Mouse (Mus musculus) right cerebral cortex, postnatal 36 days (tissue): Measurements from ENCODE around the gene Olfr914.

ENCODE experiments used
- DNase-seq, 2 experiments: peaks; one replicate each; pipeline ENCODE4 v3.0.0; 2022; ENCODE audit warnings: low spot score in 2 of 2, mixed read lengths in 1 of 2

Gene Olfr914

GRCm38 (mm10) chr9:38604802-38605201 is at the start of gene Olfr914:
TSS of gene Olfr914 (plus strand) at chr9:38605102.
- DNase-seq, result no peak

DNA sequence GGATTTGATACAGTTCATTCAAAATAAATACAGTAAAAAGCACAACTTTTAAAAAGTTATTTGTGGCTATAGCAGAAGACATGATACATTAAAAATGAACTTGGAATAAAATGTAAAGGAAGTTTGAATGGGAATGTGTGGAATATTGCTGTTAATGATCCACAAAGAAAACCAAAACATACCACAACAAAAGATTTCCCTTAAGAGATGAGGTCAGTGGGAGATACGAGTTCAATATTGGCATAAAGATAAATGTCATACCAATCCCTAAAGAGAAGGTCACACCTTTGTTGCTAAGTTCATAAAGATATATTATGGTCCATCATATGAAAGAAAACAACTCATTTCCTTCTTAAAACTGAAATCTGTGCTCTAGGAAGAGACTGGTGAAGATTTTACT is 25.0 kb upstream of the Olfr914 start, which contains the start of gene Olfr912:
TSS of gene Olfr912 (plus strand) at position 301 of the 400 bp plus-strand sequence.
- DNase-seq, result no peak

DNA sequence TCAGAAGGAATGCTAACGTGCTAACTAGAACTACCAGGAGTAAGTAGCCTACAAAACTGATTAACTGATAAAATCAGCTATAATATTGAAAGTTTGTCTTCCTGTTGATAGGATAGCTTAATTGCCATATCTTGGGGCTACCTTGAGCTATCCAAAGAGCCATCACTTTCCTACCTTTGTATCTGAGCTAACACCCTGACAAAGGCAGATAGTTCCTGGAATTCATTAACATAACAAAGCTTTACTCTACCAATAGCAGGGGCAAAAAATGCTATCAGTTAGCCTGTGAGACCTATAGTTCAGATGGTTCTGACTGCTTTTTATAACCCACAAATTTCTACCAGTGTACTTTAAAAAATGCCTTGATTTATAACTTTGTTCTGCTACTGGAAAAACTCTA is 13.8 kb upstream of the Olfr914 start:
- no peak for DNase-seq

GRCm38 (mm10) chr9:38592459-38592858 is 12.4 kb upstream of the Olfr914 start, which contains the start of gene Olfr913:
TSS of gene Olfr913 (plus strand) at chr9:38592759.
- DNase-seq, result no peak

DNA sequence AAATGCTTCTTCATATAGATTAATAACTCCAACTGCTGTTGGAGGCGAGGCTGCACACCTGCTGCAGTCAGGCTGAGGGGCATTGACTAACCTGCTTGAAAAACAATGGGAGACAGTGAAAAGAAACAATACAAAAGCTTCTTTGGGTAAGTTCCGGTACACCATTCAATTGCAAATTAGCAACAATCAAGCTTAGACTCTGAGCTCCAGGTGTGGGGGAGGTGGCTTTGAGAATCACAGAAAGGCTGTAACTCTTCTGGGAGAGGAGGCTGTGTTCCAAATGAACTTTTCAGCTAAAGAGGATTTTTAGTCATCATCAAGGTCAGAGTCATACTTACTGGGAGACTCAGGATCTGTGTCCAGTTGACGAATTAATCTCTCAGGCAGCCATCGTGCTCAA is 27.5 kb downstream of the Olfr914 start:
- DNase-seq, result no peak

DNA sequence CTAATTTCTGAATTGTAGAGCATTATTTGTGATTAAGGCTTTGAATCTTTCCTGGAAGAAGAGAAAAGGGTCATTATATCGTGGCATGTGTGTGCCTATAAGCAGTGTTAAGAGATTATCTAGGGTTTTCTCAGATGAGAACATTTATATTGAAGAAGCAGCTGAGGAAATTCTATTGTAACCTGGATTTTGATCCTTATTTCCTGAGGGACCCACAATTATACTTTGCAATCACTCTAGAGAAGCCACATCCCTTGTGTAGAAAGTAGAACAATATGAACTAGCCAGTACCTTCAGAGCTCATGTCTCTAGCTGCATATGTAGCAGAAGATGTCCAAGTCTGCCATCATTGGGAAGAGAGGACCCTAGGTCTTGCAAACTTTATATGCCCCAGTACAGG is 54.9 kb downstream of the Olfr914 start, which contains the start of gene Olfr916:
TSS of gene Olfr916 (minus strand) at position 101 of the 400 bp plus-strand sequence.
- DNase-seq, result no peak
